Mouse (Mus musculus): ENCODE data around the gene Rnf220. TPM values are rescaled to one million over a fixed set of nuclear protein-coding genes. Genes with fewer than 3 reads are reported as not detected.

Rnf220 gene
- polyA plus RNA-seq, 1 experiment: 73.9 TPM

DNA sequence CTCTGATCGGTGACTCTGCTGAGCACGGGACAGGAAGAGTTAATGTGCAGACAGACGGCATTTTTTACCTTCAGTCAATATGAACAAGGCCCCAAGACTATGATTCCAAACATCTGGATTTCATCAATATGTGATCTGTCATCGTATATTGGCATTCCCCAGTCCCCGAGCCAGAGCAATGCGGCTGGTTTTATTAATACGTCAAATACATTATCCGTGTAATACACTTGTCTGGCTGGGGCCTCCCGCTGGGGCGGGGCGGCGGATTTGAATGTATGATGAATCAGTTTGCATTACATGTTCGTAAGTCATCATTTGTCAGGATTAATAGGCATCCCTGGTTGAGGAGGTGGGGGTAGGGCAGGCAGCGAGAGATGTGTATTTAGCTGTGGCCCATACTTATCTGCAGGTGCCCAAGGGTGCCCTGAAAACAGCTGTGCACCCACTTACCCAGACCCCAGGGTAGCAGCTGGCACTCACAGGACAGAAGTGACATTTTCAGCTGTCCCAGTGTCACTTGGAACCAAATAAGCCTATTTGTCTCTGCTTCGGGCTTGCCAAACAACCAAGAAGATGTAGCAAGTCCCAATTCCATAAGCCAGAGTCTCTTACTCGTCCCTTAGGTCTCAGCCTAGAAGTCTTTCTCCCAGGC is 181.9 kb downstream of the Rnf220 start:
- H3K27me3 ChIP-seq (ENCODE audit: control insufficient read depth, insufficient read depth, low read length): peaks cover 20% of the 10 kb centered on the region
- H3K36me3 ChIP-seq (ENCODE audit: control insufficient read depth, insufficient read depth, low read length): no peaks in the 10 kb centered on the region
- H3K27ac ChIP-seq (ENCODE audit: insufficient read depth, low read depth, low read length): no peak overlapping the region
- H3K4me1 ChIP-seq (ENCODE audit: control insufficient read depth, insufficient read depth, insufficient read length, low read length): peaks cover 13% of the 10 kb centered on the region
- WGBS: 56% methylated on average over 16 of the region's 16 CpGs
- TF ChIP-seq CTCF (IDR thresholded peaks at IDR 0.05; ENCODE audit: extremely low read depth, insufficient read length, insufficient replicate concordance, low read depth, low read length) (no peak), POLR2A (IDR thresholded peaks at IDR 0.05; ENCODE audit: low read depth, low read length) (no peak)
- H3K4me3 ChIP-seq (ENCODE audit: low read depth, low read length): no peak overlapping the region

DNA sequence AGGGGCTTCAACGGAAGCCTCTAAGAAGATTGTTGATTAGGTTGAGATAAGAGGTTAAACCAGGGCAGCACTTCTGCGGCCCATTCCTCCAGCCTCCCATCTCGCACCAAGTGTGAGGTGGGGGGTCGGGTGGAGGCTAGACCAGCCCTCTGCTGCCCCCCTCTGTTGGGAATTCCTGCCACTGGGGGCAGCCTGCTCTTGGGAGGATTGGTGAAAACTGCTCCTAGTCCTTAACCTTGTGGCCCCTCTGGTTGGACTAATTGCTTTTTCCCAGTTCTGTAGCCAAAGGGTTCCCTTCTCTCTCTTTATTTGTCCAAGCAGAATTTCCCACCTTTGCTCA is 183.8 kb downstream of the Rnf220 start:
- peaks cover 13% of the 10 kb centered on the region for H3K4me1 ChIP-seq (ENCODE audit: control insufficient read depth, insufficient read depth, insufficient read length, low read length)
- TF ChIP-seq CTCF (IDR thresholded peaks at IDR 0.05; ENCODE audit: extremely low read depth, insufficient read length, insufficient replicate concordance, low read depth, low read length) (no peak), POLR2A (IDR thresholded peaks at IDR 0.05; ENCODE audit: low read depth, low read length) (no peak)
- H3K4me3 ChIP-seq (ENCODE audit: low read depth, low read length): no peak overlapping the region
- H3K27me3 ChIP-seq (ENCODE audit: control insufficient read depth, insufficient read depth, low read length): peaks cover 17% of the 10 kb centered on the region
- no peaks in the 10 kb centered on the region for H3K36me3 ChIP-seq (ENCODE audit: control insufficient read depth, insufficient read depth, low read length)
- H3K27ac ChIP-seq (ENCODE audit: insufficient read depth, low read depth, low read length): no peak overlapping the region
- 41% methylated on average over 4 of the region's 4 CpGs for WGBS

DNA sequence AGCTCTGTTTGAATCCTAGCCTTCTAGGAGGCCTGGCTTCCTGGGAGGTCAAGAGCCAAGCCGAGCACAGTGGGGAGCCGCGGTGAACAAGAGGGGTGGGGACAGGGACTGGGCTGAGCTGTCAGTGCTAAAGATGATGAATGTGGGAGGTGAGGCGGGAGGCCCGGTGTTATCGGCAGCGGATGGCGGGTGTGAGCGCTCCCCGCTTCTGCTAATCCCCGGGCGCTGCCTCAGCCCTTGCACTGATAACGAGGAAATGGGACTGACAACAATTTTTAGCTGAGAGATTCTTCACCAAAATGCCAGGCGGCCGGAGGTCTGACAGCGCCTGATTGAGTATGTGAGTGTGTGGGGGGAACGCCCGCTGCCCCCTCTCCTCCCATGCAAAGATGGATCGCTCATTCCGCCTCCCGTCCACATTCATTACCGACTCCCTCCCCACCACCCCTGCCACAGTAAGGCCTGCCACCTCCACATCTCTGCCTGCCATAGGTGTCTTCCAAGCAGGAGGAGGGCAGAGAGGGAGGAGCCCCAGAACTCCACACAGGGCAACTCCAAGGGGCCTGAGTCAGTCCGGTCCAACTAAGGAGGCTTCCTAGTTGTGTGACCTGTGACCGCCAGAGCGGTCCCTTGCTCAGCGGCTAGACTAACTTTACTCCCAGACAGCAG is 184.3 kb downstream of the Rnf220 start:
- no peak overlapping the region for H3K27ac ChIP-seq (ENCODE audit: insufficient read depth, low read depth, low read length)
- peaks cover 15% of the 10 kb centered on the region for H3K27me3 ChIP-seq (ENCODE audit: control insufficient read depth, insufficient read depth, low read length)
- no peak overlapping the region for H3K4me3 ChIP-seq (ENCODE audit: low read depth, low read length)
- no peak for TF ChIP-seq CTCF (IDR thresholded peaks at IDR 0.05; ENCODE audit: extremely low read depth, insufficient read length, insufficient replicate concordance, low read depth, low read length)
- WGBS: 22% methylated on average over 26 of the region's 26 CpGs
- no peaks in the 10 kb centered on the region for H3K36me3 ChIP-seq (ENCODE audit: control insufficient read depth, insufficient read depth, low read length)
- peaks cover 13% of the 10 kb centered on the region for H3K4me1 ChIP-seq (ENCODE audit: control insufficient read depth, insufficient read depth, insufficient read length, low read length)

DNA sequence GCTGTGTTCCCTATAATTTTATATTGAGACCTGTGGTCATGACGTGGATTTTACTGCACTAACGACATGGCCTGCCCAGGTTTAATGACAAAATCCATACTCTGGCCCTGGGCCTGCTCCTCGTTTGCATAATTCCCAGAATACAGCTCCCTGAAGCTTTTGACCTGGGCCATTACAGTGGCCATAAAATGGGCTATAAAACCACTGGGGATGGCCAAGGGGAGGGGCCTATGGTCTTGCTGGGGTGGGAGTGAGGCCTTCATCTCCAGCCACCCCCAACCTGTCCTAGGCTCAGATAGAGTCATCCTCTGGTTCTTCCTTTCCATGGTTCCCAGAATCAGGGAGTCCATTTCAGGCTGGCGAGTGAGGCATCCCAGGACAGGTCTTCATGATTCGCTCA is 185.0 kb downstream of the Rnf220 start:
- Histone ChIP-seq H3K4me3 (ENCODE audit: low read depth, low read length) (no peak overlapping the region), H3K4me1 (ENCODE audit: control insufficient read depth, insufficient read depth, insufficient read length, low read length) (peaks cover 13% of the 10 kb centered on the region), H3K27ac (ENCODE audit: insufficient read depth, low read depth, low read length) (no peak overlapping the region), H3K27me3 (ENCODE audit: control insufficient read depth, insufficient read depth, low read length) (peaks cover 9% of the 10 kb centered on the region), H3K36me3 (ENCODE audit: control insufficient read depth, insufficient read depth, low read length) (no peaks in the 10 kb centered on the region)
- WGBS: 29% methylated on average over 5 of the region's 5 CpGs
- TF ChIP-seq POLR2A (IDR thresholded peaks at IDR 0.05; ENCODE audit: low read depth, low read length) (no peak), CTCF (IDR thresholded peaks at IDR 0.05; ENCODE audit: extremely low read depth, insufficient read length, insufficient replicate concordance, low read depth, low read length) (no peak)

DNA sequence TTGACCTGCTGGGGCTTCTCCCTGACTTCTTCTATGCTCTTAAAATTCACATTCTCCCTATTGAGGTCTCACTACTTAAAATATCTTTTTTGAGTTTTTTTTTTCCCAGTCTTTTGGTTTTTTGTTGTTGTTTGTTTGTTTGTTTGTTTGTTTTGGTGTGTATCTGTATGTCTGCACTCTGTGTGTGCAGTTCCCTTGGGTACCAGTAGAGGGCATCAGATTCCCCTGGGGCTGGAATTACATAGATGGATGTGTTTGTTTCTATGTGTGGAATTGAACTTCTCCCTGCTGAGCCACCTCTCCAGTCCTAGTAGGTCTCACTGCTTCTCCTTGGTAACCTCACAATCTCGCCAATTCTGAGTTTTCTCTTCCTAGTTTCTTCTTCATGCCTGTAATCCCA is 187.4 kb downstream of the Rnf220 start:
- no peak for TF ChIP-seq POLR2A (IDR thresholded peaks at IDR 0.05; ENCODE audit: low read depth, low read length)
- TF ChIP-seq CTCF (IDR thresholded peaks at IDR 0.05; ENCODE audit: extremely low read depth, insufficient read length, insufficient replicate concordance, low read depth, low read length): no peak
- WGBS: 89% methylated on average over 1 of the region's 1 CpGs

DNA sequence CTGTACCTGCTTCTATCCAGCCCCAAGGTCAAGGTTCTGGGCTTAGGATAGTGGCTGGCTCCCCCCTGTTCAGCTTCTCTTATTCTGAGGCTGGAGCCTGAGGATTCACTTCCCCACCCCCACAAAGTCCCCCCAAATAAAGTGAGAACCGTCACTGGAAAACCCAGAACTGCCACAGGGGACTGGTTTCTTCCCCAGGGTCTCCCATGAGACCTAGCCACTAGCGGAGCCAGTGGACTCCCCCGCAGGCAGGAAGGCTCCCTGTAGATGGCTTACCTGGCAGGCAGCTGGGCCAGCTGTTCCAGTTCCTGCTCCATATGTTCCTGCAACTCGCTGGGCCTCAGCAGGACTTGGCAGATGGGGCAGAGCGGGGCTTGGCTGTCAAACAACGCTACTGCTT is 189.6 kb downstream of the Rnf220 start:
- 64% methylated on average over 6 of the region's 6 CpGs for WGBS
- no peak for TF ChIP-seq CTCF (IDR thresholded peaks at IDR 0.05; ENCODE audit: extremely low read depth, insufficient read length, insufficient replicate concordance, low read depth, low read length)
- TF ChIP-seq POLR2A (IDR thresholded peaks at IDR 0.05; ENCODE audit: low read depth, low read length): no peak
- Histone ChIP-seq H3K36me3 (ENCODE audit: control insufficient read depth, insufficient read depth, low read length) (no peaks in the 10 kb centered on the region), H3K4me3 (ENCODE audit: low read depth, low read length) (no peak overlapping the region), H3K27ac (ENCODE audit: insufficient read depth, low read depth, low read length) (no peak overlapping the region), H3K4me1 (ENCODE audit: control insufficient read depth, insufficient read depth, insufficient read length, low read length) (peaks cover 13% of the 10 kb centered on the region), H3K27me3 (ENCODE audit: control insufficient read depth, insufficient read depth, low read length) (peaks cover 14% of the 10 kb centered on the region)

More for the DNA sequence above, 187.4 kb downstream of the Rnf220 start:
- Histone ChIP-seq H3K36me3 (ENCODE audit: control insufficient read depth, insufficient read depth, low read length) (no peaks in the 10 kb centered on the region), H3K4me3 (ENCODE audit: low read depth, low read length) (no peak overlapping the region), H3K27me3 (ENCODE audit: control insufficient read depth, insufficient read depth, low read length) (peaks cover 6% of the 10 kb centered on the region), H3K27ac (ENCODE audit: insufficient read depth, low read depth, low read length) (no peak overlapping the region), H3K4me1 (ENCODE audit: control insufficient read depth, insufficient read depth, insufficient read length, low read length) (peaks cover 14% of the 10 kb centered on the region)

DNA sequence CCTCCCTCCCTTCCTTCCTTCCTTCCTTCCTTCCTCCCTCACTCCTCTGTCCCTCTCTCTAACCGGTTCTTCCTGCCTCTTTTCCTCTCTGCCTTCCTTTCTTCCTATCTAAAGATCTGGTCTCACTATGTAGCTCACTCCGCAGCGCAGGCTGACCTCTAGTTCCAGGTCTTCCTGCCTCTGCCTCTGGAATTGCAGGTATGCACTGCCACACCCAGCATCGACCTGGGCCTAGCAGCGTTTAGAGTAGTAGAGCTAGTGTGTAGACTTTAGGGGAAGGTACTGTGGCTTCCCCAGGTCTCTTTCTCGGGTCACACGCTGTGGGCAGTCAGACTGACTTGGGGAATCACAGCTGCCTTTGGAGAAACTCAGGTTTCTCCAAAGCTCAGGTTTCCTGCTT is 191.4 kb downstream of the Rnf220 start:
- H3K4me1 ChIP-seq (ENCODE audit: control insufficient read depth, insufficient read depth, insufficient read length, low read length): peaks cover 6% of the 10 kb centered on the region
- H3K36me3 ChIP-seq (ENCODE audit: control insufficient read depth, insufficient read depth, low read length): no peaks in the 10 kb centered on the region
- no peak overlapping the region for H3K4me3 ChIP-seq (ENCODE audit: low read depth, low read length)
- H3K27ac ChIP-seq (ENCODE audit: insufficient read depth, low read depth, low read length): no peak overlapping the region
- WGBS: 32% methylated on average over 6 of the region's 7 CpGs
- H3K27me3 ChIP-seq (ENCODE audit: control insufficient read depth, insufficient read depth, low read length): peaks cover 14% of the 10 kb centered on the region
- no peak for TF ChIP-seq POLR2A (IDR thresholded peaks at IDR 0.05; ENCODE audit: low read depth, low read length)
- TF ChIP-seq CTCF (IDR thresholded peaks at IDR 0.05; ENCODE audit: extremely low read depth, insufficient read length, insufficient replicate concordance, low read depth, low read length): no peak

Data from small intestine, adult 2 months (tissue).